Mouse (Mus musculus): ENCODE results near the gene Msto1.
"Not testable (repeated sequence)": the region's sequence is repeated elsewhere in the genome, so short reads cannot be mapped to it uniquely, and the experiment has no call there.

Gene Msto1

GRCm38 (mm10) chr3:88913511-88914383, at the start of gene Msto1:
TSS of gene Msto1 (minus strand) at chr3:88913999.
- peak; percentile 93 for DNase-seq (ENCODE audit: low spot score)

GRCm38 (mm10) chr3:88963211-88963610, 49.4 kb upstream of the Msto1 start:
- DNase-seq (ENCODE audit: low spot score), result not testable (repeated sequence)

GRCm38 (mm10) chr3:88953736-88954135, 39.9 kb upstream of the Msto1 start:
- DNase-seq (ENCODE audit: low spot score), result no peak

DNA sequence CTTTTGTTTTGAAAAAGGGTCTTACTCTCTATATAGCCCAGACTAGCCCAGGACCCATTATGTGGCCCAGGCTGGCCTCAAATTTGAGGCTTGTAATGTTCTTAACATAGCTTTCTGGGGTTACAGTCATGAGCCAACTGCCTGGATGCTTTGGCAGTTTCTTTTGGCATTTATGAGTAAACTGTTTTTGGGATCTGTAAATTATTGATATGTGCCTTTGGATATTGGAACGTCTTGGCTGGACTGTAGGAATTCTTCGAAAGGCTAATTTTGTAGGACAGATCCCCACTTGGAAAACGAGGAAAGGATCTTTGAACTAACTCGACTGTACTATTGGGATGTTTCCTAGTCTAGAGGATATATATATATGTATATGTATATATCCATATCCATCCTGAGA, 39.4 kb upstream of the Msto1 start:
- no peak for DNase-seq (ENCODE audit: low spot score)

DNA sequence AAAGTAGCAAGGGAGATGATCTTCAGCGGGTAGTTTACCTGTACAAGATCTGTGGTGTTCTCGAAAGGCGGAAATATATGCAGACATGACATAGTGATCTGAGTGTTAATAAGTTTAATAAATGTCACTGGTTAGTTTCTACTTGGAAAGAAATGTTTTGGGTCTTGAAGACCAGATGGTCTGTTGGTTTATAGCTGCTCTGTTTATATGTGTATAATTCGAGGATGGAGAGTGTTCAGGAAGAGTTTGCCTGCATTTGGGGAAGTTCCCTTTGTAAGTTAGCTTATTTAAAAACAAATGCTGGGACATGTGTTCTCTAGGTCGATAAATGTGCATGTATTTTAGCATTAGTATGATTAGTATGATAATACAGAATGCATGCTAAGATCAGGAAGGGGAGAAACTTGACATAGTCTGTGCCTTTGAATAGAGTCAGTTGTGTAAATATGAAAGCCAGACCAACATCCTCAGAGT, 37.6 kb upstream of the Msto1 start:
- no peak for DNase-seq (ENCODE audit: low spot score)

GRCm38 (mm10) chr3:88950576-88951326, 37.0 kb upstream of the Msto1 start, which contains the start of the genes Ash1l and Dap3:
TSS of gene Ash1l (plus strand) at chr3:88950622.
TSS of gene Dap3 (minus strand) at chr3:88951181.
- peak; percentile 86 for DNase-seq (ENCODE audit: low spot score)

GRCm38 (mm10) chr3:88949786-88950575, 36.2 kb upstream of the Msto1 start:
- peak; percentile 91 for DNase-seq (ENCODE audit: low spot score)

DNA sequence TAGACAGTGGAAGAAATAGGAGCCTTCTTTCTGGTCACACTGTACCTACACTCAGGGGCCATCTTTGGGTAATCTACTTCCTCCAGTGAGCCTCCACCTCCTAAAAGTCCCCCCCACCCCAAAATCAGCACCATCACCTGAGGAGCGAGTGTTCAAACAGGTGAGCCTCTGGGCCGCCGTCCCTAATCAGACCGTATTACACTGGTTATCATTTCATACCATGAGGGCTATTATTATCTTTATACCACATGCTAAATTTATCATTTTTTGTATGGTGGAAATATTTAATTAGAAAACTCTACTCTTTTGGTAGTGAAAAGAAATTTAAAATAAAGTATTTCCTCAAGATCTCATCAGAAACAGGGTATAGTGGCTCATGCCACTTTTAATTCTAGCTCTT, 30.3 kb upstream of the Msto1 start:
- no peak for DNase-seq (ENCODE audit: low spot score)

DNA sequence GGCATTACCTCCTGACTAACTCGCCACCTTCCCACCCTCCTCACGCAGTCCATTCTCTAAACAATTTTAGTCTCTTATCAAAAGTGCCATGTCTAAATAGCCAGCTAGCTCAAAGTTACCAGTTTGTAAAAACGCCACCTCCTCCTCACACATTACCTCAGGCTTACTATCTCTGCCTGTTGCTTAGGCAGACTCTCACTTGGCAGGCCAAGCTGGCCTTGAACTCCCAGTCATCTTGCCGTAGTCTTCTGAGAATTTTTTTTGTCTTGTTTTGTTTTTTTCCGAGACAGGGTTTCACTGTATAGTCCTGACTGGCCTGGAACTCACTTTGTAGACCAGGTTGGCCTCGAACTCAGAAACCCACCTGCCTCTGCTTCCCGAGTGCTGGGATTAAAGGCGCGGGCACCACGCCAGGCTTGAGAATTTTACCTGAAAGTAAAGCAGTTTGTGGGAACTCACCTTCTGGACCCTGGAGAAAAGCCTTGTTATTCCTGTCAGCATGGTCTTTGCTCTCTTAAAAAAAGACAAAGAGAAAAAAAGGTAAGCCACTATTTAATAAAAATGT, 28.6 kb upstream of the Msto1 start:
- no peak for DNase-seq (ENCODE audit: low spot score)

GRCm38 (mm10) chr3:88939749-88940148, 25.9 kb upstream of the Msto1 start:
- DNase-seq (ENCODE audit: low spot score), result peak; percentile 82

- no peak for DNase-seq (ENCODE audit: low spot score)
Measured at GRCm38 (mm10) chr3:88939071-88939470, 25.3 kb upstream of the Msto1 start.

- no peak for DNase-seq (ENCODE audit: low spot score)
Measured at GRCm38 (mm10) chr3:88929501-88929900, 15.7 kb upstream of the Msto1 start.

DNA sequence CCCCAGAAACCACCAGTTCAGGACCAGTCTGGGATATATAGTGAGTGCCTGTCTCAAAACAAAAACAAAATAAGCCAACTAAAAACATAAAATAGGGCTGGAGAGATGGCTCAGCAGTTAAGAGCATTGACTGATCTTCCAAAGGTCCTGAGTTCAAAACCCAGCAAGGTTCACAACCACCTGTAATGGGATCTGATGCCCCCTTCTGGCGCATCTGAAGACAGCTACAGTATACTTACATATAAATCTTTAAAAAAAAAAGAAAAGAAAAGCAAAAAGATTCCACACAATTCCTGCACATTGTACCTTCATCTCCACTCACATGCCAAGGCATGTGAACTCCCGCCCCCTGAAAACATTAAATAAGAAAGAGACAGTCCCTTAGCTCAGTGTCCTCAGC, 11.9 kb upstream of the Msto1 start:
- DNase-seq (ENCODE audit: low spot score), result no peak

- no peak for DNase-seq (ENCODE audit: low spot score)
Measured at GRCm38 (mm10) chr3:88923989-88924591, 10.3 kb upstream of the Msto1 start.

DNA sequence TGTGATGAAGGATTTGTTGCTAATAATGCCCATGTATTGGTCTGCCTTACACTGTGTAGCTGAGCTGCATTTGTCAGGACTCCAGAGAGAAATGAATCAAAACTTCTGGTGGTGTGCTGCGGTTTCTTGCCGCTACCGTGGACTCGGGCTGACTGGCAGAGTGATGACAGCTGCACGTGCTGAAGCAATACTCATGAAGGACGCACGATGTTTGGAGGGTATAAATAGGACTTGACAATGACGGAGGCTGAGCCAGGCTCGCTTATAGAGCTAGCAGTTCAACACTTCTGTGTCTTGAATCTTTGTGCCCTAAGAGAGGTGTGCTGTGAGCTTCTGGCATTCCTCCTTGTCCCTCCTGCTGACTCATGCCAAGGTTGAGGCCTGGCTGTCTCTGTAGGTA, 7.6 kb upstream of the Msto1 start:
- DNase-seq (ENCODE audit: low spot score), result no peak

GRCm38 (mm10) chr3:88918981-88919380, 5.2 kb upstream of the Msto1 start:
- DNase-seq (ENCODE audit: low spot score), result no peak

- DNase-seq (ENCODE audit: low spot score), result no peak
Measured at GRCm38 (mm10) chr3:88914384-88914810, 598 bp upstream of the Msto1 start.

- no peak for DNase-seq (ENCODE audit: low spot score)
Measured at GRCm38 (mm10) chr3:88912585-88912984, 1.2 kb downstream of the Msto1 start.

GRCm38 (mm10) chr3:88906393-88907159, 7.2 kb downstream of the Msto1 start:
- DNase-seq (ENCODE audit: low spot score), result no peak

DNA sequence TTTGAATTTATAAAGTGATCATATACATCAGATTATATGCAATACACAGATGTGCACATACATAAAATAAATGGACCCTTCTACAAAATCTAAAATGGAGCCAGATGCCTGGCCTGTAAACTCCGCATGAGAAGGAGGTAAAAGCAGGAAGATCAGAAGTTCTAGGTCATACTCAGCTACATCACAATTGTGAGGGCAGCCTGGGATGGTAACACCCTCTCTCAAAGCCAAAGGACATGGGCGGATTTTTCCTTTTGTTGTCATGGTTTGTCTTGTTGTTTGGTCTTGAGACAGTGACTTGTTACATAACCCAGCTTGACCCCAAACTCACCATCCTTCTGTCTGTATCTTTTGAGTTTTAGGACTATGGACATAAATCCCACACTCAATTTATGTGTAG, 8.1 kb downstream of the Msto1 start:
- no peak for DNase-seq (ENCODE audit: low spot score)

GRCm38 (mm10) chr3:88905209-88905608, 8.6 kb downstream of the Msto1 start:
- no peak for DNase-seq (ENCODE audit: low spot score)

Data from MN1 (cell line).